Mouse (Mus musculus) kidney, embryonic 16.5 days (tissue): ENCODE data around the gene Hdgfl3. TPM values are rescaled to one million over a fixed set of nuclear protein-coding genes. Genes with fewer than 3 reads are reported as not detected.

Experiments used
- ATAC-seq: fragments of 200-750 bp; cut with Nextera tagmentation; 2 replicates; pipeline ENCODE4 v1.8.0; 2017; ENCODE audit warnings: moderate TSS enrichment; ENCODE audit not compliant: low FRiP score, low TSS enrichment
- H3K27ac ChIP-seq: fragments of 300-500 bp; sonication (generic); 2 replicates; pipeline ENCODE4 v1.5.1; 2014; ENCODE audit warnings: low read length
- H3K27me3 ChIP-seq: fragments of 300-500 bp; sonication (generic); 2 replicates; pipeline ENCODE4 v1.6.1; 2014; ENCODE audit warnings: low read length, control low read depth, mixed read lengths; ENCODE audit not compliant: insufficient read depth
- H3K36me3 ChIP-seq: fragments of 300-500 bp; sonication (generic); 2 replicates; pipeline ENCODE4 v1.6.1; 2014; ENCODE audit warnings: low read length, control low read depth, mixed read lengths; ENCODE audit not compliant: insufficient read depth
- H3K4me1 ChIP-seq: fragments of 300-500 bp; sonication (generic); 2 replicates; pipeline ENCODE4 v1.6.1; 2014; ENCODE audit warnings: low read length, control low read depth, mixed read lengths; ENCODE audit not compliant: insufficient read depth
- H3K4me2 ChIP-seq: fragments of 300-500 bp; sonication (generic); replicated peaks from 2 replicates; pipeline ENCODE4 v1.6.1; 2014; ENCODE audit warnings: low read depth, low read length
- H3K4me3 ChIP-seq: fragments of 300-500 bp; sonication (generic); 2 replicates; pipeline ENCODE4 v1.5.1; 2014; ENCODE audit warnings: mild to moderate bottlenecking, low read length
- H3K9ac ChIP-seq: fragments of 300-500 bp; sonication (generic); replicated peaks from 2 replicates; pipeline ENCODE4 v1.6.1; 2014; ENCODE audit warnings: low read length
- H3K9me3 ChIP-seq: fragments of 300-500 bp; sonication (generic); 2 replicates; pipeline ENCODE4 v1.6.1; 2016; ENCODE audit warnings: low read length, control low read depth
- WGBS: fragments of 180-500 bp; shearing (Covaris S2); extraction: QIAGEN DNeasy Blood & Tissue Kit; methylation state at CpG from one replicate; pipeline ENCODE4 v1.1.7; 2014; 5-methylcytosine and 5-hydroxymethylcytosine counted together
- polyA plus RNA-seq: library from polyadenylated mRNA; unstranded; fragments of >200 nt; fragmentation: Nextera tagmentation; extraction: Ambion mirVana; gene quantifications from 2 replicates; pipeline ENCODE4 v1.2.1, GENCODE M21; 2015

Hdgfl3 gene
- polyA plus RNA-seq, 1 experiment from 2014 or later, result 10.0 TPM

- H3K9ac ChIP-seq, result no peak overlapping the region
- H3K4me3 ChIP-seq, result no peak overlapping the region
- 93% methylated on average over 2 of the region's 2 CpGs for WGBS
- no peaks in the 10 kb centered on the region for H3K36me3 ChIP-seq
- H3K4me2 ChIP-seq, result no peak overlapping the region
- H3K9me3 ChIP-seq, result no peaks in the 10 kb centered on the region
- H3K27ac ChIP-seq, result no peak overlapping the region
- ATAC-seq, result no peak
- H3K27me3 ChIP-seq, result peaks cover 16% of the 10 kb centered on the region; the same call in 1 of the 2 replicates
- peaks cover 17% of the 10 kb centered on the region for H3K4me1 ChIP-seq
These were observed 72.8 kb downstream of the Hdgfl3 start for GRCm38 (mm10) chr7:81861461-81861860.

- Histone ChIP-seq H3K4me1 (peaks cover 17% of the 10 kb centered on the region), H3K4me3 (no peak overlapping the region), H3K36me3 (no peaks in the 10 kb centered on the region), H3K27ac (no peak overlapping the region), H3K9ac (no peak overlapping the region), H3K27me3 (peaks cover 16% of the 10 kb centered on the region; the same call in 1 of the 2 replicates), H3K9me3 (no peaks in the 10 kb centered on the region), H3K4me2 (no peak overlapping the region)
- WGBS, result 63% methylated on average over 5 of the region's 5 CpGs
- ATAC-seq, result no peak
These were observed 73.3 kb downstream of the Hdgfl3 start for GRCm38 (mm10) chr7:81860996-81861395.

DNA sequence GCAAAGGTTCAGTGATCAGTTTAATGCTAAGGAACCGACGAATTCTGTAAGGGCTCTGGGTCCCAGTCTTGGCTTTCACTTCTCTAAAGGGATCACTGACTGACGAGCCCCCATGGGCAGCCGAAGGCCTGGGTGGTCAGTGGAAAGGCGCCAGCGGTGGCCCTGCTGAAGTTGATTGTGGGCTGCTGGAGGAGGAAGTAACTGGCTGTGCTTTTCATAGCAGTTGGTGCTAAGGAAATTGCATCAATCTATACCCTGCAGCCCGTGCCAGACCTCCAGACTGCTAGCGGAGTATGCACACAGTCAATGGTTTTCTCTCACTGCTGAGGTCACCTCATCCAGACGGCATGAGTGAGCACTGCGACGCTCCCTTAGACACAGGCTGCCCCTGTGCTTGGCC lies 74.2 kb downstream of the Hdgfl3 start:
- ATAC-seq, result peak; percentile 24; the same call in 1 of the 2 replicates
- peak overlapping the region; percentile 43 for H3K27ac ChIP-seq
- peaks cover 16% of the 10 kb centered on the region; the same call in 1 of the 2 replicates for H3K27me3 ChIP-seq

DNA sequence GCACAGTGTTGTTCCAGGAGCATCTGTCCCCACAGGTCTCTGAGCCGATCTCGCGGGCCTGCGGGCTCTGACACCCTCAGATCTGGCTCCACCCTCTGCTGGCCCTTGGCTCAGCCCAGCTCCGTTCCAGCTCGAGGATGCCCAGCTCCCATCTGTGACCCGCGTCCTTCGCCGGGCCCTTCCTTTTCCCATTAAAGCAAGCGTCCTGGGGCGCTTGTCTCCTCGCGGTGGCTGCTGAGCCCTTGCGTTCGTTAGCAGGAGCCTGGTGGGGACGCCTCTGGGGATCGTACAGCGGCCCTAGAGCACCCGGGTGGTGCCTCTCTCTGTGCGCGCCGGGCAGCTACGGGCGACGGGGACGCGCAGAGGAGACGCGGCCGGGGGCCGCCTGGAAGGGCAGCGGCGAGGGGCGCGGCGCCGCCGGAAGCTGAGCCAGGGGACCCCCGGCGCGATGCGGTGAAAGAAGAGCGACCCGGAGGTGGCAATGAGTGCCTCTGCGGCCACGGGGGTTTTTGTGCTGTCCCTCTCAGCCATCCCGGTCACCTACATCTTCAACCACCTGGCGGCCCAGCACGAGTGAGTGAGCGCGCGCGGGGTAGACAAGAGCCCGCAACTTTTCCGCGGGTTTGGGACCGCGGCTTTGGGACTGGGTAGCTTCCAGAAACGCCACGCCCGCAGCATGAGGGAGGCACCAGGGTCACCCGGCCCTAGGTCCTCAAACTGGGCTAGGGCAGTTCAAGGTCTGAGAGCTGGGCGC lies 75.1 kb downstream of the Hdgfl3 start, which contains the start of gene Tm6sf1:
Tm6sf1 (plus strand) TSS at position 34 of the 754 bp plus-strand sequence.
- WGBS, result under 1% methylated on average over 64 of the region's 64 CpGs
- Histone ChIP-seq H3K9me3 (no peaks in the 10 kb centered on the region), H3K27ac (peak within 1 kb of the TSS; percentile 43), H3K27me3 (peaks cover 16% of the 10 kb centered on the region; the same call in 1 of the 2 replicates), H3K9ac (peak within 1 kb of the TSS; percentile 72), H3K4me2 (peak within 1 kb of the TSS; percentile 91), H3K4me3 (peak within 1 kb of the TSS; percentile 70), H3K36me3 (no peaks in the 10 kb centered on the region), H3K4me1 (peaks cover 17% of the 10 kb centered on the region)
- ATAC-seq, result peak; percentile 77

More for the DNA sequence above, 74.2 kb downstream of the Hdgfl3 start:
- Histone ChIP-seq H3K9me3 (no peaks in the 10 kb centered on the region), H3K9ac (no peak overlapping the region), H3K4me1 (peaks cover 17% of the 10 kb centered on the region), H3K4me3 (peak overlapping the region; percentile 70), H3K4me2 (peak overlapping the region; percentile 91), H3K36me3 (no peaks in the 10 kb centered on the region)
- 29% methylated on average over 11 of the region's 11 CpGs for WGBS

- Histone ChIP-seq H3K4me1 (peaks cover 17% of the 10 kb centered on the region), H3K9ac (0 out of 2 replicates have a peak overlapping the region, but pooled peaks have one; percentile 6), H3K4me2 (peak overlapping the region; percentile 91), H3K27me3 (peaks cover 16% of the 10 kb centered on the region; the same call in 1 of the 2 replicates), H3K36me3 (no peaks in the 10 kb centered on the region), H3K9me3 (no peaks in the 10 kb centered on the region), H3K4me3 (peak overlapping the region; percentile 70; the same call in 1 of the 2 replicates), H3K27ac (no peak overlapping the region)
- ATAC-seq, result no peak
- 6% methylated on average over 9 of the region's 9 CpGs for WGBS
These were observed 76.0 kb downstream of the Hdgfl3 start for GRCm38 (mm10) chr7:81858236-81858635.

DNA sequence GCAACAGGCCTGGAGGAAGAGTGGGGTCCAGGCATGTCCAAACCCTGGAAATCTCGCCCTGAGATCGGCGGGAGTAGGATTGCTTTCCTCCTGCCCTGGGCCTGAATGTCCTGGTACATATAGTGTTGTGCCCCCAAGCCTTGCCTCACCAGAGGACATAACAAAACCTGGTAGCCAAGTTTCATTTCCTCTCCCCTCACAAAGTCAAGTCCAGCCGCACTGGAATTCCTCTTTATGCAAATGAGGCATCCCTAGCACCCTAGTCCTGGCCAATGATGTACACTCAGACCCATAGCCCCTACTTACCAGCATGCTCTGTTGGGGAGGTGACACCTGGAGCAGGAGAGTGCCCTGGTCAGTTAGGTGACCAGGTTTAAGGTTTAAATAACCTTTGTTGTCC lies 78.1 kb downstream of the Hdgfl3 start:
- no peak overlapping the region for H3K4me2 ChIP-seq
- peaks cover 20% of the 10 kb centered on the region for H3K4me1 ChIP-seq
- H3K36me3 ChIP-seq, result no peaks in the 10 kb centered on the region
- 78% methylated on average over 4 of the region's 4 CpGs for WGBS
- no peak for ATAC-seq
- no peak overlapping the region for H3K9ac ChIP-seq
- H3K9me3 ChIP-seq, result no peaks in the 10 kb centered on the region
- no peak overlapping the region for H3K27ac ChIP-seq
- peaks cover 16% of the 10 kb centered on the region; the same call in 1 of the 2 replicates for H3K27me3 ChIP-seq
- H3K4me3 ChIP-seq, result no peak overlapping the region

DNA sequence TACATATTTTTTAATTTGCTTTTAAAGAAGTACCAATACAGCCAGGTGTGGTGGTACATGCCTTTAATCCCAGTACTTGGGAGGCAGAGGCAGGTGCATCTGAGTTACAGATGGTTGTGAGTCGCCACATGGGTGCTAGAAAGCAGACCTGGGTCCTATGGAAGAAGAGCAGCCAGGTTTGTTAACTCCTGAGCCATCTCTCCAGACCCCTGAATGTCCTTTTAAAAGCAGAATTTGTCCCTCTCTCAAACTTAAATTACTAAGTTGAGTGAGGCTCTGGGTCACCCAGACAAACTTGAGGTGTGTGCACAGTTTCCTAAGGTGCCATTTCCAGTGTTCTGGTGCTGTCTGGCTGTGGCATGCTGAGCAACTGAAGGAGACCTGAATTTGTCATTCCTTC lies 78.6 kb downstream of the Hdgfl3 start, which contains the start of gene Gm10160:
Gm10160 (minus strand) TSS at position 101 of the 400 bp plus-strand sequence.
- no peak for ATAC-seq

GRCm38 (mm10) chr7:81854568-81855307 lies 79.5 kb downstream of the Hdgfl3 start:
- Histone ChIP-seq H3K27me3 (peaks cover 16% of the 10 kb centered on the region; the same call in 1 of the 2 replicates), H3K9me3 (no peaks in the 10 kb centered on the region), H3K4me3 (no peak overlapping the region), H3K27ac (no peak overlapping the region), H3K9ac (no peak overlapping the region), H3K36me3 (no peaks in the 10 kb centered on the region), H3K4me1 (peaks cover 23% of the 10 kb centered on the region), H3K4me2 (no peak overlapping the region)
- ATAC-seq, result no peak
- 67% methylated on average over 8 of the region's 8 CpGs for WGBS

More for the DNA sequence above, 78.6 kb downstream of the Hdgfl3 start, which contains the start of gene Gm10160:
- WGBS, result 93% methylated on average over 1 of the region's 1 CpGs
- no peak within 1 kb of the TSS for H3K4me2 ChIP-seq
- no peak within 1 kb of the TSS for H3K9ac ChIP-seq
- H3K4me3 ChIP-seq, result no peak within 1 kb of the TSS
- H3K36me3 ChIP-seq, result no peaks in the 10 kb centered on the region
- H3K9me3 ChIP-seq, result no peaks in the 10 kb centered on the region
- peaks cover 25% of the 10 kb centered on the region for H3K4me1 ChIP-seq
- no peak within 1 kb of the TSS for H3K27ac ChIP-seq
- H3K27me3 ChIP-seq, result peaks cover 16% of the 10 kb centered on the region; the same call in 1 of the 2 replicates

DNA sequence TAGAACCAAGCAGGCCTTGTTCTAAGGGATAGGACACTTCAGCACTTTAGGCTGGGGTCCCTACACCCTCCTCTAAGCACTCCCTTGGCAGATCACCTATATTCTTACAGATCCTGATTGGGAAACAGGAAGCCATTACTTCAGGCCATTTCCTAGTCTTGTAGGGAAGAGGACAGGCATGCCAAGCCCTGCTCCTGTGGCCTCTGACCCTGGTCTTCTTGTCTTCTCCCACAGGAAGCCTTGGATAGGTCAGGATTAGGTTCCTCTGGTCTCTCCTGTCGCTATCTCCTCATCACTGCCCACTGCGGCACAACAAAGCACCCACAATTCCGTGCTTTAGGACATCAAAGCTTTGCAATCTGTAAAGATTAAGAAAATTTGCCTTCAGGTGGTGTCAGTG lies 82.6 kb downstream of the Hdgfl3 start:
- Histone ChIP-seq H3K27ac (peak overlapping the region; percentile 4; the same call in 1 of the 2 replicates), H3K4me1 (peaks cover 14% of the 10 kb centered on the region), H3K36me3 (no peaks in the 10 kb centered on the region), H3K9me3 (no peaks in the 10 kb centered on the region), H3K27me3 (no peaks in the 10 kb centered on the region), H3K9ac (no peak overlapping the region), H3K4me3 (no peak overlapping the region), H3K4me2 (no peak overlapping the region)
- 76% methylated on average over 3 of the region's 3 CpGs for WGBS
- ATAC-seq, result no peak
